Mouse (Mus musculus) urinary bladder, postnatal 0 days (tissue): ENCODE results near the gene Olfr136. TPM values are rescaled to one million over a fixed set of nuclear protein-coding genes. Genes with fewer than 3 reads are reported as not detected.

Experiments used
- polyA plus RNA-seq: library from polyadenylated mRNA; unstranded; fragments of >200 nt; fragmentation: Nextera tagmentation; extraction: Ambion mirVana; gene quantifications from 2 replicates; pipeline ENCODE4 v1.2.1, GENCODE M21; 2015

Olfr136 gene
- polyA plus RNA-seq, result not detected in 2 replicates

DNA sequence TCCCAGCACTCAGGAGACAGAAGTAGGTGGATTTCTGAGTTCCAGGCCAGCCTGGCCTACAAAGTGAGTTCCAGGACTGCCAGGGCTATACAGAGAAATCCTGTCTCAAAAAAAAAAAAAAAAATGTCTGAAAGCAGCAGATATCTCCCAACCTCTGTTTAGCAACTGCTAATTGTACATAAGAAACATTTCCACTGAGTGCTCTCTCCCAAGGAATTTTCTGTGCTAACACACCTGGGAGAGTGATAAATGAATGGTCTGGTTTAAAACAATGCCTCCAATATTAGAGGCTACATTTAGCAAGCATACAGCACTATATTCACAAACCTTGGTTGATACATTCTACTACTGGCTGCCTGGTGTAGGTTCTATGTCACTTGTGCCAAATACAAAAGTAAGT is at the start of gene Olfr136:
TSS of gene Olfr136 (plus strand) at position 301 of the 400 bp plus-strand sequence.

DNA sequence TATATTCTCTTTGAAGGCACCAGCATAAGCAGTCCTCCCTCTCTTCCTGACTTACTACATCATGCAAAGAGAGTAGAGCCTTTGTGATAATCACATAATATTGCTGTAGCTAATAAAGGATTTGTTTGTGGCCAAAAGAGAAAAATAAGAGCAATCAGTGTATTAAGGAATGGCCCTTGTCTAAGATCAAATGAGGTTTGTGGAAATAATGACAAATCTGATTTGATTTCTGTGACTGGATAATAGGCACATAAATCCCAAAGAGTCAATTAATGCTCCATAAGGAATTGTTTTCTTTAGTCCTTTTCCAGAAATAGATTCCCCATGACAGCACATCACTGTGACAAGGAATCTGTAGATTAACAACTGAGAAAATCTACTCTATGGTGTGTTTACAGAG is 22.2 kb upstream of the Olfr136 start, which contains the start of gene Olfr137:
TSS of gene Olfr137 (minus strand) at position 101 of the 400 bp plus-strand sequence.

Other genes starting within 250 kb of the Olfr136 start
- not detected in 2 replicates for gene Olfr131, start 241.1 kb upstream of the Olfr136 start, polyA plus RNA-seq
- gene Olfr132, start 195.3 kb upstream of the Olfr136 start, polyA plus RNA-seq, result not detected in 2 replicates
- gene Olfr133, start 184.6 kb upstream of the Olfr136 start, polyA plus RNA-seq, result not detected in 2 replicates
- not detected in 2 replicates for gene Olfr134, start 158.4 kb upstream of the Olfr136 start, polyA plus RNA-seq
- not detected in 2 replicates for gene Olfr135, start 125.5 kb upstream of the Olfr136 start, polyA plus RNA-seq
- not detected in 2 replicates for gene Olfr138, start 68.8 kb upstream of the Olfr136 start, polyA plus RNA-seq
- gene Olfr137, start 22.3 kb upstream of the Olfr136 start, polyA plus RNA-seq, result not detected in 2 replicates
- not detected in 2 replicates for gene Esp36, start 90.4 kb downstream of the Olfr136 start, polyA plus RNA-seq
- gene Esp34, start 224.4 kb downstream of the Olfr136 start, polyA plus RNA-seq, result not detected in 2 replicates